Mouse (Mus musculus): ENCODE measurements at regions not wholly inside any gene's neighbourhood (a gene's known extent, or its start where the extent isn't known, plus 50 kb on each side); places are given as distances from the start of the nearest gene placed in this dataset.

GRCm38 (mm10) chr4:154778818-154779217 is 58.4 kb upstream of the Ttc34 start:
- TF ChIP-seq CTCF (IDR thresholded peaks at IDR 0.05; ENCODE audit: low read depth): peak; percentile 2; the same call in 1 of the 2 replicates
- no peak for TF ChIP-seq EP300 (IDR thresholded peaks at IDR 0.05; ENCODE audit: low read depth)
